In the genomic region with DNA sequence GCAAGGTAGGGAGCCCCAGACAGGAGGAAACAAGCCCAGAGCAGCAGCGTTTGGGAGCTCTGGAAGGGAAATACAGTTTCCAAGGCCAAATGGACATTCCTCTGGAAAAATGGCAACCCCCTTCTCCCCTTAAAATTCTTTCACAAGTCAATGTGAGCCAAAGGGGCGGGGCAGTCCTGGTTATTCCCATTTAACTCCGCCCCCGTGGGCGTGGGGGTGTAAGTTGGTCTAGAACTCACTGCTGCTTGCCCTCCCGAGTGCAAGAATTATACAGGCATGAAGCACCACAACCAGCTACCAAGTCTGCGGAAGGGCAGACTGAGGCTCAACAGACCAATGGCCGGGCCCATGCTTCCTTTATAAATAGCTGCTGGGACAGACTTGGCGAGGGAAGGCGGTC, we compare ENCODE assay signal across 19 mouse cellular contexts. TPM values are rescaled to one million over a fixed set of nuclear protein-coding genes. Genes with fewer than 3 reads are reported as not detected.
DNase-seq lines count a peak whose midpoint lies in the region; ATAC-seq and TF ChIP-seq lines count a peak whose summit lies in the region.
"Had no signal": no experiment of that assay in that cellular context is flagged by ENCODE, and none has a peak within 500 bp of the region (broad histone marks: within the 10 kb centered on the region; RNA-seq: fewer than 3 reads in every experiment).

No protein-coding gene starts in this region.

- no peak for TF ChIP-seq POLR2A in ES-Bruce4 (IDR thresholded peaks at IDR 0.05; ENCODE audit: insufficient read depth, low read length)

- no peaks in the 10 kb centered on the region for H3K27me3 ChIP-seq in ES-Bruce4 (ENCODE audit: control insufficient read depth, insufficient read depth, low read length, poor library complexity, severe bottlenecking)
- no peaks in the 10 kb centered on the region for H3K27me3 ChIP-seq in hindbrain, embryonic 14.5 days (ENCODE audit: control insufficient read depth, insufficient read depth, low read length)
- H3K27me3 ChIP-seq: CH12.LX; heart, embryonic 13.5 days; hindbrain, embryonic 12.5 days had no signal

- no peak for TF ChIP-seq CTCF in ES-Bruce4 (IDR thresholded peaks at IDR 0.05; ENCODE audit: low read depth, low read length)

- H3K4me2 ChIP-seq in hindbrain, embryonic 14.5 days (replicated peaks): no peak overlapping the region
- H3K4me2 ChIP-seq: heart, embryonic 13.5 days; hindbrain, embryonic 12.5 days had no signal

- peak; percentile 27 for DNase-seq in lung, postnatal 10 days
- no peak for DNase-seq in lung, postnatal 36 days
- peak; percentile 18 for DNase-seq in NIH3T3 (ENCODE audit: low read depth)
- DNase-seq in hindbrain, embryonic 14.5 days (ENCODE audit: low spot score): no peak
- DNase-seq: adrenal gland, postnatal 10 days; cerebellum, adult 18-20 months; cerebellum, postnatal 10 days; gastrocnemius, postnatal 10 days; heart, postnatal 4 days; kidney, adult 11 months had no signal

- 86% methylated on average over 10 of the region's 10 CpGs for WGBS in hindbrain, embryonic 14.5 days

- no peaks in the 10 kb centered on the region for H3K4me1 ChIP-seq in ES-Bruce4 (ENCODE audit: control insufficient read depth, insufficient read depth, low read length)
- no peaks in the 10 kb centered on the region for H3K4me1 ChIP-seq in hindbrain, embryonic 14.5 days (replicated peaks; ENCODE audit: control insufficient read depth, insufficient read depth, low read length)
- H3K4me1 ChIP-seq: hindbrain, embryonic 12.5 days had no signal

- H3K4me3 ChIP-seq in ES-Bruce4 (ENCODE audit: low read depth, low read length): peak overlapping the region; percentile 25
- no peak overlapping the region for H3K4me3 ChIP-seq in hindbrain, embryonic 14.5 days (replicated peaks; ENCODE audit: low read length)
- H3K4me3 ChIP-seq: embryonic facial prominence, embryonic 10.5 days; heart, embryonic 13.5 days; hindbrain, embryonic 12.5 days had no signal

- no peak for TF ChIP-seq EP300 in ES-Bruce4 (IDR thresholded peaks at IDR 0.05; ENCODE audit: insufficient read depth, low read depth, low read length)

- ATAC-seq in granulocyte monocyte progenitor cell, adult 5-6 weeks (replicated peaks; ENCODE audit: poor library complexity, severe bottlenecking): 0 out of 2 replicates have a peak, but pooled peaks have one; percentile 4
- ATAC-seq in monocyte, adult 5-6 weeks (replicated peaks; ENCODE audit: insufficient number of reproducible peaks, low FRiP score, low TSS enrichment, poor library complexity, severe bottlenecking): no peak
- no peak for ATAC-seq in hindbrain, embryonic 14.5 days (ENCODE audit: low FRiP score)
- ATAC-seq: forebrain, embryonic 14.5 days; hindbrain, postnatal 0 days had no signal

- H3K36me3 ChIP-seq in ES-Bruce4 (ENCODE audit: control insufficient read depth, insufficient read depth, low read length, poor library complexity, severe bottlenecking): peaks cover 3% of the 10 kb centered on the region; the same call in 1 of the 2 replicates
- peaks cover 7% of the 10 kb centered on the region for H3K36me3 ChIP-seq in hindbrain, embryonic 14.5 days (replicated peaks; ENCODE audit: control insufficient read depth, insufficient read depth)

- H3K27ac ChIP-seq in ES-Bruce4 (ENCODE audit: insufficient read depth, low read length): no peak overlapping the region
- no peak overlapping the region for H3K27ac ChIP-seq in hindbrain, embryonic 14.5 days
- H3K27ac ChIP-seq: embryonic facial prominence, embryonic 10.5 days; heart, embryonic 13.5 days; hindbrain, embryonic 12.5 days; hindbrain, postnatal 0 days had no signal

- H3K9ac ChIP-seq in ES-Bruce4 (ENCODE audit: low read depth, poor library complexity, severe bottlenecking): peak overlapping the region; percentile 5; the same call in 1 of the 2 replicates
- no peak overlapping the region for H3K9ac ChIP-seq in hindbrain, embryonic 14.5 days
- H3K9ac ChIP-seq: heart, embryonic 13.5 days; hindbrain, embryonic 12.5 days had no signal

- no peaks in the 10 kb centered on the region for H3K9me3 ChIP-seq in ES-Bruce4 (replicated peaks; ENCODE audit: control insufficient read depth, insufficient read depth, low read length, poor library complexity, severe bottlenecking)
- no peaks in the 10 kb centered on the region for H3K9me3 ChIP-seq in hindbrain, embryonic 14.5 days (ENCODE audit: control insufficient read depth, low read length)
- H3K9me3 ChIP-seq: embryonic facial prominence, embryonic 10.5 days; heart, embryonic 13.5 days; hindbrain, embryonic 12.5 days had no signal

RNA-seq across cellular contexts. Expression of gene Fuk, which starts 7.4 kb away (rescaled TPM):
- 14.8 and 16.7 TPM in 2 replicates for polyA plus RNA-seq in ES-Bruce4 (2011; ENCODE audit: insufficient read depth, insufficient read length, low read depth, missing spikeins)
- total RNA-seq in granulocyte monocyte progenitor cell, adult 5-6 weeks (2014; fragmentation: Nextera tagmentation): 3.9 and 4.4 TPM in 2 replicates
- 1.8 and 4.0 TPM in 2 replicates for total RNA-seq in granulocyte monocyte progenitor cell, adult 5-6 weeks (2017)
- total RNA-seq in monocyte, adult 5-6 weeks (2017): 2.9 to 7.2 TPM (median 2.9 TPM) in 3 replicates
- polyA plus RNA-seq in hindbrain, embryonic 14.5 days (2014; fragmentation: Nextera tagmentation; extraction: Ambion mirVana): 5.0 and 5.8 TPM in 2 replicates

RNA-seq across cellular contexts. Expression of gene St3gal2, which starts 24.9 kb away (rescaled TPM):
- polyA plus RNA-seq in ES-Bruce4 (2011; ENCODE audit: insufficient read depth, insufficient read length, low read depth, missing spikeins): 7.1 and 8.6 TPM in 2 replicates
- 8.3 and 9.4 TPM in 2 replicates for total RNA-seq in granulocyte monocyte progenitor cell, adult 5-6 weeks (2014; fragmentation: Nextera tagmentation)
- total RNA-seq in granulocyte monocyte progenitor cell, adult 5-6 weeks (2017): 3.3 and 4.3 TPM in 2 replicates
- total RNA-seq in monocyte, adult 5-6 weeks (2017): 3.6 to 10.5 TPM (median 5.7 TPM) in 3 replicates
- polyA plus RNA-seq in hindbrain, embryonic 14.5 days (2014; fragmentation: Nextera tagmentation; extraction: Ambion mirVana): 17.6 and 18.3 TPM in 2 replicates

RNA-seq across cellular contexts. Expression of gene Sf3b3, which starts 48.3 kb away (rescaled TPM):
- 203 and 206 TPM in 2 replicates for polyA plus RNA-seq in ES-Bruce4 (2011; ENCODE audit: insufficient read depth, insufficient read length, low read depth, missing spikeins)
- 149 and 187 TPM in 2 replicates for total RNA-seq in granulocyte monocyte progenitor cell, adult 5-6 weeks (2014; fragmentation: Nextera tagmentation)
- total RNA-seq in granulocyte monocyte progenitor cell, adult 5-6 weeks (2017): 174 and 176 TPM in 2 replicates
- 79.7 to 124 TPM (median 114 TPM) in 3 replicates for total RNA-seq in monocyte, adult 5-6 weeks (2017)
- 92.2 and 102 TPM in 2 replicates for polyA plus RNA-seq in hindbrain, embryonic 14.5 days (2014; fragmentation: Nextera tagmentation; extraction: Ambion mirVana)

RNA-seq across cellular contexts. Expression of gene Cog4, which starts 48.5 kb away (rescaled TPM):
- polyA plus RNA-seq in ES-Bruce4 (2011; ENCODE audit: insufficient read depth, insufficient read length, low read depth, missing spikeins): 48.2 and 50.7 TPM in 2 replicates
- 31.2 and 35.3 TPM in 2 replicates for total RNA-seq in granulocyte monocyte progenitor cell, adult 5-6 weeks (2014; fragmentation: Nextera tagmentation)
- total RNA-seq in granulocyte monocyte progenitor cell, adult 5-6 weeks (2017): 25.1 and 40.6 TPM in 2 replicates
- 31.6 to 42.9 TPM (median 40.7 TPM) in 3 replicates for total RNA-seq in monocyte, adult 5-6 weeks (2017)
- polyA plus RNA-seq in hindbrain, embryonic 14.5 days (2014; fragmentation: Nextera tagmentation; extraction: Ambion mirVana): 66.7 and 73.0 TPM in 2 replicates

Comparison
In these comparisons a context has a peak if more than half of its experiments do, and no peak if none do; other contexts are left out.
1. DNase-seq: peak in lung, postnatal 10 days (single experiment) and NIH3T3 (single experiment); none in lung, postnatal 36 days (single experiment) and hindbrain, embryonic 14.5 days (single experiment).